Mouse (Mus musculus): ENCODE measurements around the gene Gm21974. TPM values are rescaled to one million over a fixed set of nuclear protein-coding genes. Genes with fewer than 3 reads are reported as not detected.
"Not testable (repeated sequence)": the region's sequence is repeated elsewhere in the genome, so short reads cannot be mapped to it uniquely, and the experiment has no call there.

Gm21974 gene
- total RNA-seq, 2 experiments from 2014 or later = not detected

DNA sequence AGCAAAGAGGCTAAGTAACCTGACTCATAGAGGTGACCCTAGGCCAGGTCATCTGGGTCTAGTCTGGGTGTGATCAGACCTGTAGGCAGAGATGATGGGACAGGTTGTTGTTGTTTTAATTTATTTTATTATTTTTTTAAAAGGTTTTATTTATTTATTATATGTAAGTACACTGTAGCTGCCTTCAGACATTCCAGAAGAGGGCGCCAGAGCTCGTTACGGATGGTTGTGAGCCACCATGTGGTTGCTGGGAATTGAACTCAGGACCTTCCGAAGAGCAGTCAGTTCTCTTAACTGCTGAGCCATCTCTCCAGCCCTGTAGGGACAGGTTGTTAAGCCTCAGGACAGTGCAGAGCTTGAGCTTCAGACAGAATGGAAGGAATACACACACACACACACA is 57.4 kb downstream of the Gm21974 start:
- DNase-seq = not testable (repeated sequence)
- intact Hi-C loops (cut with DNase I) = loop anchor here (2.0 kb wide), 1 partner anchor 21 kb away; no protein-coding TSS in a partner anchor

DNA sequence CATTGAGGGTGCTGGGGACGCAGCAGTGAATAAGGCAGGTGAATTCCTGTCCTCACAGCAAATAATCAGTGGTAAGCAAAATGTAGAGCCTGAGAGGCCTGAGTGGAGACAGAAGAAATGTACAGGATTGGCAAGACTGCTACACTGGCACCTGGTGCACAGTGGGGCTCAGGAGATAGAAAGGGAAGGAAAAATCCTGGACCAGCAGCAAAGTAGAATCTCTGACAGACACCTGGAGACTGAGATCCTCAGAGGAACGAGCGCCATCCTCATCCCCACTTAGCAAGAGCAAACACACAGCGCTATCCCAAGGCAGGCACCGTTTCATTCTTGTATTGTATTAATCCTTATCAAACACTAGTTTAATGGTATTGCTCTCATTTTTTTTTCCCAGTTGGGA is 57.8 kb downstream of the Gm21974 start:
- intact Hi-C loops (cut with DNase I) = no loop called here
- DNase-seq = no peak

Other genes starting within 250 kb of the Gm21974 start
- 10 to 100 TPM; 33.5 to 47.3 TPM for gene Bcl7c, start 186.5 kb downstream of the Gm21974 start, total RNA-seq (2021)
- gene Ctf1, start 182.7 kb downstream of the Gm21974 start, total RNA-seq (2021) = 1 to 10 TPM; 5.0 to 6.0 TPM
- not detected for gene Ctf2, start 163.3 kb downstream of the Gm21974 start, total RNA-seq (2021)
- 1 to 10 TPM; 4.8 to 5.7 TPM for gene Fbxl19, start 150.9 kb downstream of the Gm21974 start, total RNA-seq (2021)
- 10 to 100 TPM; 16.6 to 17.3 TPM for gene Orai3, start 125.6 kb downstream of the Gm21974 start, total RNA-seq (2021)
- gene Setd1a, start 118.8 kb downstream of the Gm21974 start, total RNA-seq (2021) = 10 to 100 TPM; 21.0 to 22.3 TPM
- gene Gm49388, start 109.8 kb downstream of the Gm21974 start, total RNA-seq (2021) = 1 to 10 TPM; 2.7 to 3.0 TPM
- 10 to 100 TPM; 14.9 to 18.4 TPM for gene Hsd3b7, start 94.8 kb downstream of the Gm21974 start, total RNA-seq (2021)
- 10 to 100 TPM; 66.7 to 68.1 TPM for gene Stx4a, start 71.2 kb downstream of the Gm21974 start, total RNA-seq (2021)
- under 1 TPM; 0.65 to 0.83 TPM for gene Stx1b, start 70.9 kb downstream of the Gm21974 start, total RNA-seq (2021)
- 10 to 100 TPM; 21.0 to 21.9 TPM for gene Zfp646, start 19.2 kb downstream of the Gm21974 start, total RNA-seq (2021)
- 1 to 10 TPM; 3.8 to 5.5 TPM for gene Zfp668, start 18.6 kb downstream of the Gm21974 start, total RNA-seq (2021)
- under 1 TPM; 0.59 to 0.88 TPM for gene Prss53, start 4.5 kb downstream of the Gm21974 start, total RNA-seq (2021)
- 10 to 100 TPM; 25.6 to 28.1 TPM for gene Vkorc1, start 163 bp upstream of the Gm21974 start, total RNA-seq (2021)
- gene Bckdk, start 8.6 kb upstream of the Gm21974 start, total RNA-seq (2021) = 10 to 100 TPM; 85.7 to 86.8 TPM
- 10 to 100 TPM; 13.5 TPM for gene Kat8, start 17.1 kb upstream of the Gm21974 start, total RNA-seq (2021)
- gene Prss8, start 34.6 kb upstream of the Gm21974 start, total RNA-seq (2021) = under 1 TPM in 1 of 2 experiments, not detected in 1; 0.24 TPM
- gene Prss36, start 51.3 kb upstream of the Gm21974 start, total RNA-seq (2021) = 1 to 10 TPM; 6.4 to 6.7 TPM
- gene Fus, start 72.0 kb upstream of the Gm21974 start, total RNA-seq (2021) = 100 to 1,000 TPM; 169 to 184 TPM
- 10 to 100 TPM in 1 of 2 experiments, 1 to 10 TPM in 1; 5.6 to 13.6 TPM for gene Pycard, start 98.4 kb upstream of the Gm21974 start, total RNA-seq (2021)
- gene Trim72, start 108.5 kb upstream of the Gm21974 start, total RNA-seq (2021) = 100 to 1,000 TPM; 209 to 217 TPM
- 1 to 10 TPM; 4.5 to 5.7 TPM for gene Itgam, start 167.2 kb upstream of the Gm21974 start, total RNA-seq (2021)
- gene Gm49368, start 167.2 kb upstream of the Gm21974 start, total RNA-seq (2021) = not detected
- under 1 TPM; 0.19 to 0.59 TPM for gene Itgax, start 234.1 kb upstream of the Gm21974 start, total RNA-seq (2021)